Mouse (Mus musculus) liver, embryonic 14.5 days (tissue): ENCODE data around the gene Tacr1.

Source experiments
- CTCF ChIP-seq: IDR thresholded peaks from 2 replicates; pipeline ENCODE4 v1.5.1; 2016; ENCODE audit warnings: antibody characterized with exemption, low read depth, control low read depth
- EP300 ChIP-seq: IDR thresholded peaks from 2 replicates; pipeline ENCODE4 v1.6.1; 2016; ENCODE audit warnings: antibody characterized with exemption, low read depth

DNA sequence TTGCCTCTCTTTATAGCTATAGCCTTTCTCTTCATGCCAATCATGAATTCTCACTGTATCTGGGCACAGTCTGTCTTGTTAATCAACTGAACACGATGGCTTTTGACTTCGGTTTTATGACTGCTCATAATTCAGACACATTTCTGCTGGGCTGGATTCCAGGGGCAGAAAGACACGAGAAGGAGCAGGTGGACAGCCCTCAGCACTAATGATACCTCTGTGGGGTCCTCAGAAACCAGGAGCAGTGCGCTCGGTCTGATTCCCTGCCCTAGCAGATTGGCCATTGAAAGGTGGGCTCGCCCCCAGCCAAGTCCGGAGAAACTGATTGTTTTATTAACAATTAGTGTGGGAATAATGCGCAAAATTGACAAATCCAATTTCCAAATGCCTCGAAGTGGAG lies 201.1 kb downstream of the Tacr1 start:
- TF ChIP-seq CTCF (no peak), EP300 (no peak)
